Mouse (Mus musculus) heart, embryonic 13.5 days (tissue): ENCODE results near the gene Celf5. TPM values are rescaled to one million over a fixed set of nuclear protein-coding genes. Genes with fewer than 3 reads are reported as not detected.

Experiments used
- microRNA-seq: library from miRNA; unstranded; fragments of <30 nt; microRNA quantifications from one replicate; pipeline ENCODE4, GENCODE M21; 2016
- polyA plus RNA-seq: library from polyadenylated mRNA; unstranded; fragments of >200 nt; fragmentation: Nextera tagmentation; extraction: Ambion mirVana; gene quantifications from 2 replicates; pipeline ENCODE4 v1.2.1, GENCODE M21; 2015

Celf5 gene
- polyA plus RNA-seq, 1 experiment from 2014 or later: 0.16 TPM

Small RNAs within 50 kb of the gene (microRNA-seq; reads per million reads assigned to microRNA genes)
- not detected for gene Gm25595
- 1.6 reads per million for gene Mir1191b

Other genes starting within 250 kb of the Celf5 start
- 4.1 and 6.5 TPM in 2 replicates for gene Zfr2, start 249.6 kb downstream of the Celf5 start, polyA plus RNA-seq
- 1.6 and 1.9 TPM in 2 replicates for gene Matk, start 229.8 kb downstream of the Celf5 start, polyA plus RNA-seq
- 244 and 260 TPM in 2 replicates for gene Mrpl54, start 215.8 kb downstream of the Celf5 start, polyA plus RNA-seq
- 45.4 and 51.4 TPM in 2 replicates for gene Apba3, start 215.7 kb downstream of the Celf5 start, polyA plus RNA-seq
- gene Tjp3, start 191.1 kb downstream of the Celf5 start, polyA plus RNA-seq: 2.2 and 2.4 TPM in 2 replicates
- 31.0 and 32.0 TPM in 2 replicates for gene Pip5k1c, start 189.7 kb downstream of the Celf5 start, polyA plus RNA-seq
- gene Cactin, start 161.6 kb downstream of the Celf5 start, polyA plus RNA-seq: 25.6 and 28.2 TPM in 2 replicates
- gene Tbxa2r, start 154.0 kb downstream of the Celf5 start, polyA plus RNA-seq: 13.6 and 14.7 TPM in 2 replicates
- 0.06 TPM in 1 of 2 replicates, not detected in the other for gene Gipc3, start 139.4 kb downstream of the Celf5 start, polyA plus RNA-seq
- gene Hmg20b, start 132.2 kb downstream of the Celf5 start, polyA plus RNA-seq: 81.9 and 90.9 TPM in 2 replicates
- 10.7 and 11.1 TPM in 2 replicates for gene Mfsd12, start 125.2 kb downstream of the Celf5 start, polyA plus RNA-seq
- gene 4930404N11Rik, start 116.9 kb downstream of the Celf5 start, polyA plus RNA-seq: 0.98 and 1.1 TPM in 2 replicates
- gene Fzr1, start 104.2 kb downstream of the Celf5 start, polyA plus RNA-seq: 72.2 and 78.1 TPM in 2 replicates
- gene Dohh, start 98.3 kb downstream of the Celf5 start, polyA plus RNA-seq: 69.7 and 73.6 TPM in 2 replicates
- 2.1 and 2.3 TPM in 2 replicates for gene Gm48551, start 98.2 kb downstream of the Celf5 start, polyA plus RNA-seq
- 0.82 and 1.1 TPM in 2 replicates for gene Gm48552, start 93.7 kb downstream of the Celf5 start, polyA plus RNA-seq
- gene Smim24, start 89.7 kb downstream of the Celf5 start, polyA plus RNA-seq: 2.7 and 3.1 TPM in 2 replicates
- 56.6 and 57.4 TPM in 2 replicates for gene Nfic, start 27.1 kb downstream of the Celf5 start, polyA plus RNA-seq
- gene Ncln, start 13.7 kb upstream of the Celf5 start, polyA plus RNA-seq: 51.7 and 53.8 TPM in 2 replicates
- 0.53 and 0.62 TPM in 2 replicates for gene S1pr4, start 17.4 kb upstream of the Celf5 start, polyA plus RNA-seq
- 1.5 and 2.0 TPM in 2 replicates for gene Gna15, start 41.5 kb upstream of the Celf5 start, polyA plus RNA-seq
- gene Gna11, start 62.5 kb upstream of the Celf5 start, polyA plus RNA-seq: 59.0 and 62.7 TPM in 2 replicates
- 629 and 649 TPM in 2 replicates for gene Aes, start 76.8 kb upstream of the Celf5 start, polyA plus RNA-seq
- gene Tle2, start 91.9 kb upstream of the Celf5 start, polyA plus RNA-seq: 23.4 and 26.4 TPM in 2 replicates
- 30.1 and 30.4 TPM in 2 replicates for gene Tle6, start 118.4 kb upstream of the Celf5 start, polyA plus RNA-seq
- 0.44 and 0.64 TPM in 2 replicates for gene BC025920, start 123.6 kb upstream of the Celf5 start, polyA plus RNA-seq
- gene Sirt6, start 145.1 kb upstream of the Celf5 start, polyA plus RNA-seq: 24.6 and 25.6 TPM in 2 replicates
- gene Ankrd24, start 145.8 kb upstream of the Celf5 start, polyA plus RNA-seq: 10.3 and 10.6 TPM in 2 replicates
- gene Gm10778, start 166.3 kb upstream of the Celf5 start, polyA plus RNA-seq: 3.1 and 3.4 TPM in 2 replicates
- 8.3 and 8.9 TPM in 2 replicates for gene Zfp433, start 222.1 kb upstream of the Celf5 start, polyA plus RNA-seq